Mouse (Mus musculus) layer of hippocampus, postnatal 10 days (tissue): ENCODE results near the gene Maats1. TPM values are rescaled to one million over a fixed set of nuclear protein-coding genes. Genes with fewer than 3 reads are reported as not detected.

Experiments used
- total RNA-seq, 2 experiments: library from RNA; stranded (reverse); gene quantifications; 2 replicates each; pipeline ENCODE4 v1.2.3; 2021

Maats1 gene
- total RNA-seq, 2 experiments from 2014 or later, result 1.7 to 1.8 TPM

Other genes with a start within 250 kb of the Maats1 start
- not detected for gene Nr1i2, start 47.3 kb downstream of the Maats1 start, total RNA-seq
- 10 to 100 TPM; 66.5 to 94.2 TPM for gene Cox17, start 4.8 kb upstream of the Maats1 start, total RNA-seq
- not detected for gene Gm21987, start 4.9 kb upstream of the Maats1 start, total RNA-seq
- under 1 TPM; 0.23 to 0.42 TPM for gene Popdc2, start 20.1 kb upstream of the Maats1 start, total RNA-seq
- under 1 TPM; 0.62 to 0.98 TPM for gene Pla1a, start 91.0 kb upstream of the Maats1 start, total RNA-seq
- gene Adprh, start 110.6 kb upstream of the Maats1 start, total RNA-seq, result 10 to 100 TPM; 60.5 to 62.9 TPM
- under 1 TPM; 0.18 to 0.42 TPM for gene Cd80, start 113.4 kb upstream of the Maats1 start, total RNA-seq
- 10 to 100 TPM; 30.5 to 32.9 TPM for gene Timmdc1, start 180.5 kb upstream of the Maats1 start, total RNA-seq
- gene Poglut1, start 208.1 kb upstream of the Maats1 start, total RNA-seq, result 10 to 100 TPM; 39.4 to 44.2 TPM
- gene Tmem39a, start 216.6 kb upstream of the Maats1 start, total RNA-seq, result 10 to 100 TPM; 24.3 to 25.3 TPM